Mouse (Mus musculus) left cerebral cortex, adult 8-10 months (tissue): ENCODE measurements at regions not wholly inside any gene's neighbourhood (a gene's known extent, or its start where the extent isn't known, plus 50 kb on each side); places are given as distances from the start of the nearest gene placed in this dataset.
A peak's percentile ranks its signal among the peaks of the same experiment; 100 is the strongest.

ENCODE experiments used
- DNase-seq, 2 experiments: peaks; one replicate each; pipeline ENCODE4 v3.0.0; 2022; ENCODE audit warnings: low spot score in 2 of 2

DNA sequence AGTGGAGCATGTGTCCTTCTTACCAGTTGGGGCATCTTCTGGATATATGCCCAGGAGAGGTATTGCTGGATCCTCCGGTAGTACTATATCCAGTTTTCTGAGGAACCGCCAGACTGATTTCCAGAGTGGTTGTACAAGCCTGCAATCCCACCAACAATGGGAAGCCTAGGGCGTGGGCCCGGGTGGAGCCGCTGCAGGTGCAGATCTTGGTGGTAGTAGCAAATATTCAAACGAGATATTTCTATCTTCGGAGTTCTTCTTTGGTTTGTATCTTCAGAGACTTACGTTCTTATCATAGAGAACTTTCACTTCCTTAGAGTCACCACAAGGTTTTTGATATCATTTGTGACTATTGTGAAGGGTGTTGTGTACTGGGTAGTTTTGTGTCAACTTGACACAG is 60.2 kb upstream of the Btbd35f28 start:
- DNase-seq: peak in 1 of 2 experiments; percentile 1
